9 mouse cellular contexts compared by ENCODE assay signal in genomic region chr10:44005677-44006641, GRCm38 (mm10).
DNase-seq lines count a peak whose midpoint lies in the region; ATAC-seq and TF ChIP-seq lines count a peak whose summit lies in the region.
"Had no signal": no experiment of that assay in that cellular context is flagged by ENCODE, and none has a peak within 500 bp of the region (broad histone marks: within the 10 kb centered on the region; RNA-seq: fewer than 3 reads in every experiment).

No protein-coding gene starts in this region.

- H3K36me3 ChIP-seq in embryonic facial prominence, embryonic 12.5 days = no peaks in the 10 kb centered on the region
- no peaks in the 10 kb centered on the region for H3K36me3 ChIP-seq in hindbrain, embryonic 14.5 days (replicated peaks; ENCODE audit: control insufficient read depth, insufficient read depth)
- no peaks in the 10 kb centered on the region for H3K36me3 ChIP-seq in liver, adult 2 months (ENCODE audit: control insufficient read depth, insufficient read depth, low read length)

- peak overlapping the region; percentile 85 for H3K4me2 ChIP-seq in embryonic facial prominence, embryonic 12.5 days (replicated peaks)
- H3K4me2 ChIP-seq in hindbrain, embryonic 14.5 days (replicated peaks) = peak overlapping the region; percentile 57

- WGBS in embryonic facial prominence, embryonic 12.5 days = under 1% methylated on average over 40 of the region's 40 CpGs
- 3% methylated on average over 39 of the region's 40 CpGs for WGBS in hindbrain, embryonic 14.5 days
- 3% methylated on average over 40 of the region's 40 CpGs for WGBS in liver, adult 2 months

- H3K4me3 ChIP-seq in layer of hippocampus, adult 2 months = peak overlapping the region; percentile 18; the same call in 1 of the 2 replicates
- peak overlapping the region; percentile 44 for H3K4me3 ChIP-seq in embryonic facial prominence, embryonic 12.5 days
- H3K4me3 ChIP-seq in hindbrain, embryonic 14.5 days (replicated peaks; ENCODE audit: low read length) = peak overlapping the region; percentile 28
- H3K4me3 ChIP-seq in liver, adult 2 months (ENCODE audit: insufficient read depth, low read depth, low read length) = peak overlapping the region; percentile 63

- H3K9me3 ChIP-seq in embryonic facial prominence, embryonic 12.5 days = no peaks in the 10 kb centered on the region
- no peaks in the 10 kb centered on the region for H3K9me3 ChIP-seq in hindbrain, embryonic 14.5 days (ENCODE audit: control insufficient read depth, low read length)

- no peak overlapping the region for H3K27ac ChIP-seq in layer of hippocampus, adult 2 months
- no peak overlapping the region for H3K27ac ChIP-seq in embryonic facial prominence, embryonic 12.5 days
- no peak overlapping the region for H3K27ac ChIP-seq in hindbrain, embryonic 14.5 days
- peak overlapping the region; percentile 66 for H3K27ac ChIP-seq in liver, adult 2 months (replicated peaks; ENCODE audit: insufficient read depth, low read depth, low read length)
- H3K27ac ChIP-seq: macrophage had no signal

- no peak for DNase-seq in layer of hippocampus, adult 2 months (ENCODE audit: low spot score in 2 of 2)
- DNase-seq in layer of hippocampus, adult 9-11 months = no peak
- no peak for DNase-seq in hindbrain, embryonic 14.5 days (ENCODE audit: low spot score)
- peak; percentile 88 for DNase-seq in liver, adult 2 months (ENCODE audit: extremely low read depth, low read depth, low spot score)
- DNase-seq in neural tube, embryonic 10.5 days (ENCODE audit: extremely low spot score, low spot score) = peak; percentile 60
- DNase-seq in left cerebral cortex, adult 18-20 months (ENCODE audit: low spot score in 2 of 2) = no peak

- H3K9ac ChIP-seq in embryonic facial prominence, embryonic 12.5 days = peak overlapping the region; percentile 53
- no peak overlapping the region for H3K9ac ChIP-seq in hindbrain, embryonic 14.5 days
- H3K9ac ChIP-seq in liver, adult 2 months (ENCODE audit: low read depth, low read length) = peak overlapping the region; percentile 81

- no peaks in the 10 kb centered on the region for H3K79me2 ChIP-seq in liver, adult 2 months (ENCODE audit: control insufficient read depth, insufficient read depth, low read length)

- peaks cover 59% of the 10 kb centered on the region for H3K27me3 ChIP-seq in embryonic facial prominence, embryonic 12.5 days
- peaks cover 77% of the 10 kb centered on the region for H3K27me3 ChIP-seq in hindbrain, embryonic 14.5 days (ENCODE audit: control insufficient read depth, insufficient read depth, low read length)
- no peaks in the 10 kb centered on the region for H3K27me3 ChIP-seq in liver, adult 2 months (ENCODE audit: control insufficient read depth, insufficient read depth, low read length)

- H3K4me1 ChIP-seq in embryonic facial prominence, embryonic 12.5 days = peaks cover 18% of the 10 kb centered on the region
- H3K4me1 ChIP-seq in hindbrain, embryonic 14.5 days (replicated peaks; ENCODE audit: control insufficient read depth, insufficient read depth, low read length) = peaks cover 5% of the 10 kb centered on the region; the same call in 1 of the 2 replicates
- peaks cover 7% of the 10 kb centered on the region; the same call in 1 of the 2 replicates for H3K4me1 ChIP-seq in liver, adult 2 months (ENCODE audit: control insufficient read depth, insufficient read depth, low read length)

- no peak for TF ChIP-seq POLR2A in liver, adult 2 months (IDR thresholded peaks at IDR 0.05; ENCODE audit: extremely low read depth, insufficient read depth, low read length)

- TF ChIP-seq CTCF in layer of hippocampus, adult 2 months (conservative IDR thresholded peaks at IDR 0.05) = no peak
- no peak for TF ChIP-seq CTCF in liver, adult 2 months (IDR thresholded peaks at IDR 0.05; ENCODE audit: low read depth, low read length)

- ATAC-seq in embryonic facial prominence, embryonic 12.5 days (ENCODE audit: insufficient number of reproducible peaks, insufficient read depth, low FRiP score, low TSS enrichment) = peak; percentile 57; the same call in 1 of the 2 replicates
- ATAC-seq in hindbrain, embryonic 14.5 days (ENCODE audit: low FRiP score) = peak; percentile 44; the same call in 1 of the 2 replicates
- no peak for ATAC-seq in megakaryocyte progenitor cell, adult 5-6 weeks (replicated peaks; ENCODE audit: poor library complexity)

Comparison
In these comparisons a context has a peak if more than half of its experiments do, and no peak if none do; other contexts are left out.
1. DNase-seq: peak in liver, adult 2 months (single experiment) and neural tube, embryonic 10.5 days (single experiment); none in layer of hippocampus, adult 2 months (0 of 2), layer of hippocampus, adult 9-11 months (single experiment), hindbrain, embryonic 14.5 days (single experiment) and left cerebral cortex, adult 18-20 months (0 of 2).
2. Peak in every context shown above with its lines, with median percentiles within 50 percentile points of each other: H3K4me3 ChIP-seq.